Mouse (Mus musculus): ENCODE measurements around the gene Tlnrd1. TPM values are rescaled to one million over a fixed set of nuclear protein-coding genes. Genes with fewer than 3 reads are reported as not detected.
"Not testable (repeated sequence)": the region's sequence is repeated elsewhere in the genome, so short reads cannot be mapped to it uniquely, and the experiment has no call there.

Tlnrd1 gene
- 1 to 10 TPM; 2.1 to 2.6 TPM for total RNA-seq (2021)
- long read RNA-seq, experiment 1, full-length matches to known transcripts: 6 of 6 reads
- long read RNA-seq, experiment 1, partial matches to known transcripts: 0 of 6 reads
- long read RNA-seq, experiment 1, other reads (novel, unspliced or antisense): 0 of 6 reads
- long read RNA-seq, experiment 2, full-length matches to known transcripts: 3 of 3 reads
- long read RNA-seq, experiment 2, partial matches to known transcripts: 0 of 3 reads
- long read RNA-seq, experiment 2, other reads (novel, unspliced or antisense): 0 of 3 reads

DNA sequence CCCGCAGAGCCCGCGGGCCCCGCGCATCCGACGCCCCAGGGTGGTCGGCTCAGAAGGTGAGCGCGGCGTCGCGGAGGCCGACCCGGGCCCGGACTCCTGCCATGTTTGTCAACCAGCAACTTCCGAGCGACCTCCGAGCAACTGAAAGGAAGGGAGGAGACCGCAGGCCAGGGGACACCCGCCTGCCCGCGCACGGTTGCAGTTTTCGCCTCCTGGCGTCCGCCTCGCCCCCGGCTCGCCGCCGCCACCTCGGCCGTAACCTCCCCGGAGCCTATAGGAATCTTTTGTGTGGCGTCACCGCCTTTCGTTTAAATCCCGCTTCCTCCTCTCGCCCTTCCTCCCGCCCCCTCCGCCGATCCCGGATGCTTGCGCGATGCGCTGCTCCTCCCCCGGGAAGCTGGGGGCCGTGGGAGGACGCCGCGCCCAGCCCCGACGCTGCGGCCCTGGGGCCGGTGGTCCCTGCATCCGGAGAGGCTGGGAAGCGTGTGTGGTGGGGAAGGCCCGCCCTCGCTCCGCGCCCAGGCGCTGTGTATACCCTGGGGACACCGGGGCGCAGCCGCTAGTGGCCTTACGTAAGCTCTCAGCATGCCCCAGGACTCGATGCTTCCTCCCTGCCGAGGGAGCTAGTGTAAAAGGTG, at the start of gene Tlnrd1, which contains the start of gene Mesd:
TSS of gene Tlnrd1 (minus strand) at position 285 of the 638 bp plus-strand sequence.
TSS of gene Mesd (plus strand) at position 446 of the 638 bp plus-strand sequence.
- peak; percentile 84 for DNase-seq

DNA sequence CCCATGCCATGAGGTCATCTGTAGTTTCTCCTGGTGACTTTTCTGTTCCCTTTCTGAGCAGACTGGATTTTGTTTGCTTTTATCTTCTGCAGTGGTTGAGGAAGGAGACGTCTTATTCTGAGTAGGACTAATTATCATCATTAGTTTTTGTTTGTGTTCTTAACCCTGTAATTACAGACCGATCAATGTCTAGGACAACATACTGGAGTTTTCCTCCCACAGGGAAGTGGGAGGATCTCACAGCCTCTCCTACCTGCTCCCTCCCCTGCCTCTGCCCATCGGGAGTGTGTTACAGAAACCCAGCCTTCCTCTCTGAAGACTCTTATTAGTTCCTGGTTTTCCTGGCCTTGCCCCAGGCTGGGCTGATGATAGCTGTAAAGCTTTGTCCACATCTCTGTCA, 37.5 kb upstream of the Tlnrd1 start:
- no peak for DNase-seq

- DNase-seq: no peak
These were observed 36.1 kb upstream of the Tlnrd1 start for GRCm38 (mm10) chr7:83920241-83920640.

- peak; percentile 31 for DNase-seq
These were observed 30.5 kb upstream of the Tlnrd1 start for GRCm38 (mm10) chr7:83914566-83914965.

GRCm38 (mm10) chr7:83913995-83914394, 29.9 kb upstream of the Tlnrd1 start:
- DNase-seq: no peak

DNA sequence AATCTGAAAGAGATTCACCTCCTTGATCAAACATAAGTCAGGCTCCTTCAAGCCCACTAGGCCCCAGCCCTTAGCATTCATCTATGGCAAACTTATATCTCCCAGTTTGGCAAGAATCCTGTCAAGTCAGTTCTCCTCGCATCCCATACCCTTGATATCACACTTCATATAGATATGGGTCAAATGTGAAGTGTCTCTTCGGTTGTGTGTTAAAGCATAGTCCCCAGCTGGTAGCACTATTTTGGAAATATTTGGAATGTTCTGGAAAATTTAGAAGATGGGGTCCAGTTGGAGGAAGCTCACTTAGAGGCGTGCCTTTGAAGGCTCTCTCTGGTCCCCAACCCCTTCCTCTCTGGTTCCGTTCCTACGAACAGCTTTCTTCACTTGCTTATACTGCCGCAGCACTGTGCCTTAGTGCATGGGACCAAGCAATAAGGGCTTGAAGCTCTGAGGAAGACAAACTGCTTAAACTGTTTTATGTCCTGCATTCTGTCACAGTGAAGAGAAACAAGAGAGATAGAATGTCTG, 29.4 kb upstream of the Tlnrd1 start:
- no peak for DNase-seq

DNA sequence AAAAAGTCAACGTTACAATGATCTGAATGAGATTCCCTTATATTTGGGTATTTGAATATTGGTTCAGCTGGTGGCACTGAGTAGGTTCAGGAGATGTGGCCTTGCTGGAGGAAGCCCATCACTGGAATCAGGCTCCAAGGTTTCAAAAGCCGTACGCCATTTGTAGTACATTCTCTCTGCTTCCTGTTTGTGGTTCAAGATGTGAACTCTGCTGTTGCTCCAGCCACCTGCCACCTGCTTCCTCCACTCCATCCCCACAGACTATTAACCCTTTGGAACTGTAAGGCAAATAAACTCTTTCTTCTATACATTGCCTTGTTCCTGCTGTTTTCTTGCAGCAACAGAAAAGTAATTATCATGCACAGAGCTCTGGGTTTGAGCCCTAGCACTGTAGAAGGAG, 27.8 kb upstream of the Tlnrd1 start:
- no peak for DNase-seq

DNA sequence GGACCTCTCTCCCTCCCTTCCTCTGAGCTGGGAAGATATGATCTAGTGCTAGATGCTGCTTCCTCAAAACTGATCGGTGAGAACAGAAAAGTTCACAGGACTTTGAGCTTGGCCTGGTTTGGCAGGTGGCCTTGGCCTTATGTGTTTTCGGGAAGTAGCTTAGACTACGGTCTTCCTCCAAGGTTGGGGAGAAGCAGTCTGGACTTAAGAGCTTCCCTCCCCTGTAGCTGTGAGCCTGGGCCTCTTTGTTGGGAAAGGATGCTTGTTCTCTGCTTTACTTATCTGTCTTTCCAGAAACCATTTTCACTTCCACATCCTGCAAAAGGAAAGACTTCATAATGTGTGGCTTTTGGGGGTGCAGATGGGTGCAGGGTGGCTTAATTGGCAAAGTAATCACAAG, 20.7 kb upstream of the Tlnrd1 start:
- no peak for DNase-seq

- DNase-seq: no peak
These were observed 18.4 kb upstream of the Tlnrd1 start for GRCm38 (mm10) chr7:83902296-83903145.

- no peak for DNase-seq
These were observed 17.3 kb upstream of the Tlnrd1 start for GRCm38 (mm10) chr7:83901425-83901824.

GRCm38 (mm10) chr7:83900519-83900918, 16.4 kb upstream of the Tlnrd1 start:
- DNase-seq: no peak

DNA sequence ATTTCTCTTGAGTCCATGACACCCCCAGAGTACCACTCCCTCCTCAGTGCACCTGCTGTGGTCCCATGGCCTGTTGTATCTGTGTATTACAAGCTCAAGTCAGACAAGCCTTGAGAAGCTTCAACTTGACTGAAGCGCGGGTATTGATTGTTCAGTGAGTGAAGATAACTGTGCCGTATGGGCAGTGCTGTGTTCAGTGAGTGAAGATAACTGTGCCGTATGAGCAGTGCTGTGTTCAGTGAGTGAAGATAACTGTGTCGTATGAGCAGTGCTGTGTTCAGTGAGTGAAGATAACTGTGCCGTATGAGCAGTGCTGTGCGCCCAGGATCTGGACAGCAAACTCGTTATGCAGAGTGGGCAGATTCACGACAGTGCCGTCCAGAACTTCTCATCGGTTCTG, 14.2 kb upstream of the Tlnrd1 start:
- no peak for DNase-seq

- DNase-seq: no peak
These were observed 12.1 kb upstream of the Tlnrd1 start for GRCm38 (mm10) chr7:83896077-83896740.

GRCm38 (mm10) chr7:83894348-83894747, 10.2 kb upstream of the Tlnrd1 start:
- no peak for DNase-seq

GRCm38 (mm10) chr7:83892333-83892669, 8.2 kb upstream of the Tlnrd1 start:
- no peak for DNase-seq

DNA sequence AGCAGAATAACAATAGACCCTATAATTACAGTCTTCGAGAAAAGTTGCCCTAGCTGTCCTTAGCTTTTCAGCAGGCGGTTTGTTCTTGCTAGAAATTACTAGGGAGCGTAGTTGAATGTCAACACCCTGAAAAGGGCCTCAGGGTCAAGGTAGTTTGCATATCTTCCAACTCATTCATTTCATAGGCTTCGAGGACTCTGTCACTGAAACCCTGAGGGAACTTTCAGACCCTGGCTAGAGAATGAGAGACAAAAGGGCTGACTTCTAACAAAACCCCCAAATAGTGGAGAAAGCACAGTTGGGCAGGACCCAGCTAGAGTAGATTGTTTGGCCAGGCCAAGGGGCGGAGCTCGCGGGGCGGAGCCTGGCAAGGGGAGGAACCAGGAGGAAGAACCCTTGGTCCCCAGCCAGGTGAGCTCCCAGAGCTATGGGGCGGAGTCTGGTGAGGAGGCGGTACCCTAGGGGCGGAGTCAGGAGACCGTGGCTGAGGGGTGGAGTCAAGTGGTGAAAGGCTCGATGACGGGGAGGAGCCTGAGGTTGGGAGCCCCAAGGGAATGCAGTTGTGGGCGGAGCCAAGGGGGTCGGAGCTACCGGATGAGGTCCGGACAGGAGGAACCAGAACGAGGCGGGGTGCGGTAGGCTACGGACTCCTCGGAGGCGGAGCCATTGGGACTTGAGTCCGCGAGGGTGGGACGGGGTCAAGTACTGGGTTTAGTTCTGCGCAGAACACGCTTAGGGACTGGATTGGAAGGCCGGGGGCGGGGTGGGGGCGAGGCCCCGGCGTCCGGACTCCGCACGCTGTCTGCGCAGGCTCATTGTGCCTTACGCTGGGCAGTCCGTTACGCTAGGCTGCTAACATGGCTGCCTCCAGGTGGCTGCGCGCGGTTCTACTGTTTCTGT, 7.6 kb upstream of the Tlnrd1 start:
- DNase-seq: peak; percentile 99

DNA sequence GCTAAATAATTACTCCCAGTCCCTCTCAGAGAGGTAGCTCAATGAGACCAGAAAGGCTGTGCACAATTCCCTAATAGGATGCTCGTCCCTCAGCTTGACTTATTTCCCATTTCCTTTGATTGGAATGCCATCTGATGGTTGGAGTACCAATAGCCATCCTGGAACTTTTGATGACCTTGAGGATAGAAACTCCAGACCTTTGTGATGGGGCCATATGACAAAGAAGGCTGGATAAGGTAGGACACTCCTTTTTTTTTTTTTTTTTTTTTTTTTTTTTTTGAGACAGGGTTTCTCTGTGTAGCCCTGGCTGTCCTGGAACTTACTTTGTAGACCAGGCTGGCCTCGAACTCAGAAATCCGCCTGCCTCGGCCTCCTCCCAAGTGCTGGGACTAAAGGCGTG, 5.8 kb upstream of the Tlnrd1 start:
- DNase-seq: not testable (repeated sequence)

- DNase-seq: peak; percentile 64
These were observed 5.3 kb upstream of the Tlnrd1 start for GRCm38 (mm10) chr7:83889383-83889782.

GRCm38 (mm10) chr7:83886366-83887129, 2.4 kb upstream of the Tlnrd1 start:
- no peak for DNase-seq

DNA sequence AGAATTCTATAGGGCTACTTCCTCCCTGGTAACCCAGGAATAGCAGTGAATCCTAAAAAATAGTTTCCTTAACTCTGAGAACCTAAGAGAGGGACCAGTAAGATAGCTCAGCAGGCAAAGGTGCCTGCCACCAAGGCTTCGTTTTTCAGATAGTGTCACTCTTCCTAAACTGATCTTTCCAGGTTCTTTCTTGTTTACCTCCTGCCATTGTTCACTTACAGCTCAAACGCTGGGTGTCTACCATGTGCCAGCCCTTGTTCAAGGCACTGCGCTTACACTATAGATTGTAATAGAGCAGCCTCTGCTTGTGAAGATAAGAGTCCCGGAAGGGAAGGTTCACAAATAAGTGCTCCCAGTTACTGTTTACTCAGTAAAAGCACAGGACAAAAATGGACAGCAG, 1.7 kb upstream of the Tlnrd1 start:
- no peak for DNase-seq
